Mouse (Mus musculus): ENCODE measurements around the gene Ccdc6.

DNA sequence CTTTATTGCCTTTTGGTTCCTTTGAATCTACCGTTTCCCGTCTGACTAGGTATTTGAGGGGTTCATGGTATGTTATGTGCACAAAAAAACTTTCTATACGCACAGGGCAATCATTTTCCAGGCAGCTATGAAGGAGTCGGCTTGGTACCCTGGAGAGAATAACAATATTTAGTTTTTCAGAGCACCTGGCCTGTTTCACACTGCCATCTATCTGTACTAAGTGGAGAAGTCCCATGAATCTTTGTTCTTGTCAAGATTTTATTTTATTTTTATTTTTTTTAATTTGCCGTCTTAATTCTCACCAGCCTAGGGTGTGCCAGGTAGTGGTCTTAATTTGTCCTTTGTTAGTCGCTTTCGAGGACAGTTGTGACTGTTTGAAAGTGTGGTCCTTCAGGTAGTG, 40.7 kb downstream of the Ccdc6 start:
- TF ChIP-seq MAFK (IDR thresholded peaks at IDR 0.05; ENCODE audit: insufficient read depth, low read depth, low read length) (no peak), HCFC1 (IDR thresholded peaks at IDR 0.05; ENCODE audit: borderline replicate concordance, insufficient read depth, low read length) (no peak), CHD2 (IDR thresholded peaks at IDR 0.05; ENCODE audit: low read depth, low read length) (no peak)
